Mouse (Mus musculus) kidney, postnatal 10 days (tissue): ENCODE measurements at regions not wholly inside any gene's neighbourhood (a gene's known extent, or its start where the extent isn't known, plus 50 kb on each side); places are given as distances from the start of the nearest gene placed in this dataset.

Experiments used
- DNase-seq: peaks from one replicate; pipeline ENCODE4 v3.0.0; 2021; ENCODE audit warnings: mixed read lengths

GRCm38 (mm10) chr3:52535411-52536021, 267.4 kb downstream of the Foxo1 start:
- DNase-seq, result peak; percentile 68

GRCm38 (mm10) chr3:52534118-52534517, 266.0 kb downstream of the Foxo1 start:
- no peak for DNase-seq

GRCm38 (mm10) chr3:52531686-52532351, 263.7 kb downstream of the Foxo1 start:
- DNase-seq, result no peak

GRCm38 (mm10) chr3:52530406-52530970, 262.4 kb downstream of the Foxo1 start:
- no peak for DNase-seq

GRCm38 (mm10) chr3:52529136-52529535, 261.0 kb downstream of the Foxo1 start:
- DNase-seq, result no peak

- no peak for DNase-seq
Observed at GRCm38 (mm10) chr3:52528521-52528920, 260.4 kb downstream of the Foxo1 start.

- no peak for DNase-seq
Observed at GRCm38 (mm10) chr3:52527781-52528180, 259.6 kb downstream of the Foxo1 start.

- DNase-seq, result no peak
Observed at GRCm38 (mm10) chr3:52527010-52527754, 259.0 kb downstream of the Foxo1 start.

GRCm38 (mm10) chr3:52522886-52523285, 254.8 kb downstream of the Foxo1 start:
- no peak for DNase-seq

- no peak for DNase-seq
Observed at GRCm38 (mm10) chr3:52520609-52520947, 252.4 kb downstream of the Foxo1 start.

GRCm38 (mm10) chr3:52519910-52520608, 251.9 kb downstream of the Foxo1 start:
- no peak for DNase-seq

- no peak for DNase-seq
Observed at GRCm38 (mm10) chr3:52517808-52518207, 249.7 kb downstream of the Foxo1 start.

- no peak for DNase-seq
Observed at GRCm38 (mm10) chr3:52516691-52517090, 248.6 kb downstream of the Foxo1 start.

GRCm38 (mm10) chr3:52512761-52513160, 244.6 kb downstream of the Foxo1 start:
- DNase-seq, result no peak

GRCm38 (mm10) chr3:52511549-52511948, 243.4 kb downstream of the Foxo1 start:
- no peak for DNase-seq

GRCm38 (mm10) chr3:52510831-52511230, 242.7 kb downstream of the Foxo1 start:
- no peak for DNase-seq

- no peak for DNase-seq
Observed at GRCm38 (mm10) chr3:52510088-52510765, 242.1 kb downstream of the Foxo1 start.

GRCm38 (mm10) chr3:52503925-52504324, 235.8 kb downstream of the Foxo1 start:
- DNase-seq, result no peak

- DNase-seq, result peak; percentile 81
Observed at GRCm38 (mm10) chr3:52502223-52502622, 234.1 kb downstream of the Foxo1 start.

GRCm38 (mm10) chr3:52501614-52502013, 233.5 kb downstream of the Foxo1 start:
- DNase-seq, result no peak

GRCm38 (mm10) chr3:52500026-52500425, 231.9 kb downstream of the Foxo1 start:
- no peak for DNase-seq

- DNase-seq, result no peak
Observed at GRCm38 (mm10) chr3:52499581-52499980, 231.4 kb downstream of the Foxo1 start.
